ENCODE assay signal across 8 mouse cellular contexts in genomic region chr17:44130429-44130828, GRCm38 (mm10). TPM values are rescaled to one million over a fixed set of nuclear protein-coding genes. Genes with fewer than 3 reads are reported as not detected.
DNase-seq lines count a peak whose midpoint lies in the region; ATAC-seq and TF ChIP-seq lines count a peak whose summit lies in the region.

No protein-coding gene starts in this region.

- H3K4me3 ChIP-seq in liver, embryonic 12.5 days, result no peak overlapping the region
- H3K4me3 ChIP-seq in forebrain, embryonic 13.5 days, result no peak overlapping the region
- no peak overlapping the region for H3K4me3 ChIP-seq in liver, embryonic 13.5 days (replicated peaks)
- no peak overlapping the region for H3K4me3 ChIP-seq in thymus, adult 2 months (ENCODE audit: control insufficient read depth, insufficient read depth, low read length)

- ATAC-seq in liver, embryonic 12.5 days, result no peak
- ATAC-seq in forebrain, embryonic 13.5 days, result peak; percentile 45; the same call in 1 of the 2 replicates
- ATAC-seq in liver, embryonic 13.5 days (ENCODE audit: low read depth), result no peak

- no peak overlapping the region for H3K27ac ChIP-seq in liver, embryonic 12.5 days
- no peak overlapping the region for H3K27ac ChIP-seq in forebrain, embryonic 13.5 days
- no peak overlapping the region for H3K27ac ChIP-seq in liver, embryonic 13.5 days
- no peak overlapping the region for H3K27ac ChIP-seq in thymus, adult 2 months (ENCODE audit: control insufficient read depth, insufficient read depth, low read length)

- TF ChIP-seq CTCF in thymus, adult 2 months (IDR thresholded peaks at IDR 0.05; ENCODE audit: borderline replicate concordance, control insufficient read depth, extremely low read depth, insufficient read depth, low read length, poor library complexity), result no peak

- WGBS in liver, embryonic 12.5 days (ENCODE audit: insufficient replicate concordance), result 9% methylated on average over 7 of the region's 7 CpGs
- 12% methylated on average over 7 of the region's 7 CpGs for WGBS in forebrain, embryonic 13.5 days
- 11% methylated on average over 7 of the region's 7 CpGs for WGBS in liver, embryonic 13.5 days (ENCODE audit: insufficient replicate concordance)
- WGBS in thymus, adult 2 months, result 14% methylated on average over 7 of the region's 7 CpGs

- H3K9ac ChIP-seq in liver, embryonic 12.5 days, result no peak overlapping the region
- no peak overlapping the region for H3K9ac ChIP-seq in forebrain, embryonic 13.5 days
- no peak overlapping the region for H3K9ac ChIP-seq in liver, embryonic 13.5 days

- no peaks in the 10 kb centered on the region for H3K4me1 ChIP-seq in liver, embryonic 12.5 days
- H3K4me1 ChIP-seq in forebrain, embryonic 13.5 days, result no peaks in the 10 kb centered on the region
- H3K4me1 ChIP-seq in liver, embryonic 13.5 days (replicated peaks), result peaks cover 4% of the 10 kb centered on the region; the same call in 1 of the 2 replicates
- no peaks in the 10 kb centered on the region for H3K4me1 ChIP-seq in thymus, adult 2 months (replicated peaks; ENCODE audit: control insufficient read depth, insufficient read depth, low read length)

- peaks cover 25% of the 10 kb centered on the region for H3K27me3 ChIP-seq in liver, embryonic 12.5 days (replicated peaks)
- H3K27me3 ChIP-seq in forebrain, embryonic 13.5 days, result no peaks in the 10 kb centered on the region
- peaks cover 10% of the 10 kb centered on the region; the same call in 1 of the 2 replicates for H3K27me3 ChIP-seq in liver, embryonic 13.5 days
- no peaks in the 10 kb centered on the region for H3K27me3 ChIP-seq in thymus, adult 2 months (ENCODE audit: control insufficient read depth, insufficient read depth, low read length)

- no peak overlapping the region for H3K4me2 ChIP-seq in liver, embryonic 12.5 days
- no peak overlapping the region for H3K4me2 ChIP-seq in forebrain, embryonic 13.5 days
- no peak overlapping the region for H3K4me2 ChIP-seq in liver, embryonic 13.5 days

- H3K9me3 ChIP-seq in liver, embryonic 12.5 days (replicated peaks), result 0 out of 2 replicates have a peak, but pooled peaks cover 4% of the 10 kb centered on the region
- no peaks in the 10 kb centered on the region; the same call in 1 of the 2 replicates for H3K9me3 ChIP-seq in forebrain, embryonic 13.5 days (replicated peaks)
- H3K9me3 ChIP-seq in liver, embryonic 13.5 days (replicated peaks), result peaks cover 4% of the 10 kb centered on the region

- peak; percentile 65 for DNase-seq in liver
- peak; percentile 37 for DNase-seq in c-Kit-negative CD71-positive TER-119-positive erythroid progenitor cells, embryonic 14.5 days (ENCODE audit: low read depth, low spot score)
- peak; percentile 43 to 72 for DNase-seq in kidney, adult 8-10 months
- peak; percentile 29 for DNase-seq in liver, embryonic 13.5 days
- DNase-seq in ovary, postnatal 10 days (ENCODE audit: low spot score), result peak; percentile 43
- peak; percentile 69 for DNase-seq in thymus, adult 2 months

- no peaks in the 10 kb centered on the region for H3K36me3 ChIP-seq in liver, embryonic 12.5 days
- H3K36me3 ChIP-seq in forebrain, embryonic 13.5 days (ENCODE audit: poor library complexity, severe bottlenecking), result no peaks in the 10 kb centered on the region
- H3K36me3 ChIP-seq in liver, embryonic 13.5 days, result no peaks in the 10 kb centered on the region
- H3K36me3 ChIP-seq in thymus, adult 2 months (ENCODE audit: control insufficient read depth, insufficient read depth, low read length), result no peaks in the 10 kb centered on the region

- TF ChIP-seq POLR2A in thymus, adult 2 months (IDR thresholded peaks at IDR 0.05; ENCODE audit: control insufficient read depth, extremely low read depth, insufficient read depth, low read length, poor library complexity), result no peak

RNA-seq across cellular contexts. Expression of gene Enpp4, which starts 24.8 kb away (rescaled TPM):
- 4.8 and 5.1 TPM in 2 replicates for polyA plus RNA-seq in liver, embryonic 12.5 days (2016; fragmentation: Nextera tagmentation; extraction: Ambion mirVana)
- polyA plus RNA-seq in forebrain, embryonic 13.5 days (2015; fragmentation: Nextera tagmentation; extraction: Ambion mirVana), result 5.2 and 5.5 TPM in 2 replicates
- 4.9 and 5.6 TPM in 2 replicates for polyA plus RNA-seq in liver, embryonic 13.5 days (2015; fragmentation: Nextera tagmentation; extraction: Ambion mirVana)
- polyA plus RNA-seq in thymus, adult 2 months (2012; rRNA removed), result 6.3 and 8.4 TPM in 2 replicates

RNA-seq across cellular contexts. Expression of gene Enpp5, which starts 51.8 kb away (rescaled TPM):
- polyA plus RNA-seq in liver, embryonic 12.5 days (2016; fragmentation: Nextera tagmentation; extraction: Ambion mirVana), result 5.0 and 5.6 TPM in 2 replicates
- polyA plus RNA-seq in forebrain, embryonic 13.5 days (2015; fragmentation: Nextera tagmentation; extraction: Ambion mirVana), result 35.2 and 42.1 TPM in 2 replicates
- polyA plus RNA-seq in liver, embryonic 13.5 days (2015; fragmentation: Nextera tagmentation; extraction: Ambion mirVana), result 5.5 and 6.9 TPM in 2 replicates
- polyA plus RNA-seq in thymus, adult 2 months (2012; rRNA removed), result 8.7 and 12.4 TPM in 2 replicates

RNA-seq across cellular contexts. Expression of gene Clic5, which starts 58.0 kb away (rescaled TPM):
- polyA plus RNA-seq in liver, embryonic 12.5 days (2016; fragmentation: Nextera tagmentation; extraction: Ambion mirVana), result 0.37 and 0.56 TPM in 2 replicates
- polyA plus RNA-seq in forebrain, embryonic 13.5 days (2015; fragmentation: Nextera tagmentation; extraction: Ambion mirVana), result 0.04 and 0.09 TPM in 2 replicates
- 0.30 and 0.49 TPM in 2 replicates for polyA plus RNA-seq in liver, embryonic 13.5 days (2015; fragmentation: Nextera tagmentation; extraction: Ambion mirVana)
- polyA plus RNA-seq in thymus, adult 2 months (2012; rRNA removed), result 6.3 and 7.7 TPM in 2 replicates
